Mouse (Mus musculus) frontal cortex, postnatal 10 days (tissue): Measurements from ENCODE around the gene Ildr2.
A peak's percentile ranks its signal among the peaks of the same experiment; 100 is the strongest.

ENCODE experiments used
- DNase-seq, 2 experiments: peaks; one replicate each; pipeline ENCODE4 v3.0.0; 2022; ENCODE audit warnings: low spot score in 2 of 2, mixed read lengths in 1 of 2

Ildr2 gene

GRCm38 (mm10) chr1:166342060-166342459 lies 88.1 kb downstream of the Ildr2 start:
- no peak for DNase-seq

- DNase-seq = no peak
Measured at GRCm38 (mm10) chr1:166342539-166342938, 88.6 kb downstream of the Ildr2 start.

DNA sequence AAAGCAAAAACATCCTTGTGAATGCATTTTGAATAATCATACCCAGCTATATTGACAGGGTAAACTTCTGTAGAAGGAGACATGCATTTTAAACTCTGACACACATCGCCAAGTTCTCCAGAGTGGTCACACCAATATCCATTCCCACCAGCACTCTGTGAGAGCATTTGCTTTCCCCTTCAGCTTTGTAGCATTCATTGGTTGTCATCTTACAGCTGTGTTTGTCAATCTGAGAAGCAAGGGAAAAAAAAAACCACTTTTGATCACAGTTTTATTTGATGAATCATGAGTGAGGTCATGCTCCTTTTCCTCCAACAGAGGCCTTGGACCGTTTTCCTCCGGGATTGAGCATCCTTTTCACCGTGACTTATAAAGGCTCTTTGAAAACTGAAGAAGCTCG lies 89.6 kb downstream of the Ildr2 start:
- DNase-seq = no peak

DNA sequence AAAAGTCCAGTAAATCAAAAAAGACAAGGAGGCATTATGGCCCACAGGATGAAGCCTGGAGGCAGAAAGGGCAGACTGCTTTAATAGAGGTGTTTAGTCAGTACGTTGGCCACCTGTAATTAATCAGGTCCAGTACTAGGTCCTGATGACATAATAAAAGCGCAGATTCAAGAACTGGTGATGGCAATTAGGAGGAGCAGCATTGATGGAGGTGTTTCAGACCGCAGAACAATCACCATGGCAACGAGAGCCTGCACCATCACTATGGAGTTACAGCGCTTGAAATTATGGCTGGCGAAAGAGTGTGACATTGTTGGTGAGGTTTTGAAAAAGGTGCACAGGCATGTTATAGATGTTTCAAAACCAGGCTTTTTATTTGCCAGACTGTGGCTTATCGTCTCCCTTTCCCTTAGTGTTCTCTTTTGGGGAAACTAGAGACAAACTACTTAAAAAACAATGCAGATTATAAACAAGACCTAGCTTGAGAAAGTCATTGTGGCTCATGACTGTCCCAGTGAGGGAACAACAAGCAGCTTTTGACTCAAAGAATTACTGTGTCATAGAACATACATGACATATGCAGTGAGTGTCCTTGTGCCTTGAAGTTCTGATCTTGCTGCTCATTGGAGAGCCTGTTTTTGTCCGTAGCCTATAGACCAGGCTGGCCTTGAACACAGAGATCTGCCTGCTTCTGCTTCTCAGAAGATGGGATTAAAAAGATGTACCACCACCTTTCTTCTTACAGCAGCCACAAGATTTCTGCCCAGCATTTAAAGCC lies 90.5 kb downstream of the Ildr2 start:
- no peak for DNase-seq

DNA sequence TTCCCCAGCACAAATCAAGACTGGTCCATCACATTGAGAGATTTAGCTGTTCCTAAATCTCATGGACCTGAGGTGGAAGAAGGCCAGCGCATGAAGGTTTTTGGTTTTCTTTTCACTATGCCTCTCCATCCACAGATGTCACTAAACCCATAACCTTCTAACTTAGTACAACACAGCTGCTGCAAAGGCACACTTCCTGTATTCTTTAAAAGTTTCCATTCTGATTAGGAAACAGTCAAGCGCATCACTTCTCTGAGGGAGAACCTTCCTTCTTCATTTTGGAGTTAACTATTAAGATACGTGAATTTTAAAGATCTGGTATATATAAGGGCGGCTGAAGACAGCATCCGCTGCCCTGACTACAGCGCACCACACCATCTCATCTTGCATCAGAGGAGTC lies 91.7 kb downstream of the Ildr2 start:
- DNase-seq = no peak

DNA sequence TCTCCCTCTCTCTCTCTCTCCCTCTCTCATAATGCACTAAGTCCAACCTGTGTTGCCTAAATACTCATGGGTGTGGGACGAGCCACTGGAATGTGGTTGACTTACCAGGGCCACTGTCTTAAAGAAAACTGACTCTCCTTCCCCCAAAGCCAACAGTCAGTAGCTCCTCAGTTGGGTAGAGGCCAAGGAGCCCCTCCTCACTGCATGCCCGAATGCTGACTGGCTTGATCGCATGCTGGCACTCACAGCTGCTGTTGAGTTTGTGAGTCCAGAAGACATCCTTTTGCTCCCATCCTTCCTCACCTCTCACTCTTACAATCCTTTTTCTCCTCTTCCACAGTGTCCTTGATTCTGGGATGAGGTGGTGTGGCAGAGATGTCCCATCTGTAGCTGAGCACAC lies 93.0 kb downstream of the Ildr2 start:
- no peak for DNase-seq

GRCm38 (mm10) chr1:166349341-166349740 lies 95.4 kb downstream of the Ildr2 start:
- no peak for DNase-seq

DNA sequence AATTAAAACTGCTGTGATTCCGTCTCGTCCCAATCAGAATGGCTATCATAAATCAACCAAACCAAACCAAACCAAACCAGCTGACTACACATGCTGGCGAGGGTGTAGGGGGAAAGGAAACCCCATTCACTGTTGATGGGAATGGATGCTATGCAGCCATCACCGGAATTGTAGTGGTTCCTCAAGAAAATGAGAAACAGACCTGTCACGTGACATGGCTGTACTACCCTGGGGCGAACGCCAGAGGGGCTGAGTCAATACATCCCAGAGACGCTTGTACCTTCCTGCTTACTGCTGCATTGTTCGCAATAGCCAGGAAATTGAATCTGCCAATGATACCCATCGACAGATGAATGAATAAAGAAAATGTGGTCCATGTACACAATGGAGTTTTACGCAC lies 95.8 kb downstream of the Ildr2 start:
- DNase-seq = no peak

- peak; percentile 62 to 89 for DNase-seq
Measured at GRCm38 (mm10) chr1:166360157-166360855, 106.4 kb downstream of the Ildr2 start.

DNA sequence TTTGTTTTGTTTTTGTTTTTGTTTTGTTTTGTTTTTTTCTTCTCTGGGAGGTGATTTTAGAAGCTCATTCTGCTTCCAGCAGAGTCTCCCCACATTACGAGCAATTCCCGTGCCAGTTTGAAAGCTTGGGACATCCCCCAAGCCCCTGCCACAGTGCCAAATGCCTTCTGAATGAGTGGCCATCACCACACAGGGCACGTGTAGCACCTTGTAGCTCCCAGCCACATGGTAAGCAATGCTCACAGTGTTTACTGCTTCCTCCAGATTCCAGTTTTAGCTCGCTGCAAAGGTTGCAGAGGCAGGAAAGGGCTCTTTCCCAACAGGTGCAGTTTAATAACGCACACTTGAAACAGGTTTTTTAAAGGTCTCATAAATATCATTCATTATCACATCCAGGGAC lies 107.0 kb downstream of the Ildr2 start:
- DNase-seq = peak in 1 of 2 experiments; percentile 3

GRCm38 (mm10) chr1:166361842-166362241 lies 107.9 kb downstream of the Ildr2 start:
- DNase-seq = peak in 1 of 2 experiments; percentile 3

GRCm38 (mm10) chr1:166362659-166363058 lies 108.7 kb downstream of the Ildr2 start:
- DNase-seq = no peak

- no peak for DNase-seq
Measured at GRCm38 (mm10) chr1:166363122-166363521, 109.2 kb downstream of the Ildr2 start.
